Mouse (Mus musculus): ENCODE data around the gene Alox12b. TPM values are rescaled to one million over a fixed set of nuclear protein-coding genes. Genes with fewer than 3 reads are reported as not detected.
A peak's percentile ranks its signal among the peaks of the same experiment; 100 is the strongest.

The Alox12b gene
- total RNA-seq (2021), result 1 to 10 TPM; 4.0 to 7.2 TPM

GRCm38 (mm10) chr11:69156800-69157199, at the start of gene Alox12b:
TSS of gene Alox12b (plus strand) at chr11:69156989.
- DNase-seq (ENCODE audit: extremely low spot score in 1 of 2, low spot score in 1 of 2), result no peak

DNA sequence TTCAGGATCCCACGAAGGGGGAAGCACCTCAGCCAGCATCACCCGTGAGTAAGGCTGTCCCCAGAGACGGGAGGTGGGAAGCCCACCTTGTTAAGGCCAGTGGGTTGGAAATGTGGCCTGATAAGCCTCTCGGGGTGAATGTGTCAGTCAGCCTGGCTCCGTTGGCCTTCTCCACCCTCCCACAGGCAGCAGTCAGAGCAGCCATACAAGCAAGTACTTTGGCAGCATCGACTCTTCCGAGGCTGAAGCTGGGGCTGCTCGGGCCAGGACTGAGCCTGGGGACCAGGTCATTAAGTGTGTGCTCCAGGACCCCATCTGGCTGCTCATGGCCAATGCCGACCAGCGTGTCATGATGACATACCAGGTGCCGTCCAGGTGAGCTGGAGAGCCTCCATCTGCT, 49.1 kb upstream of the Alox12b start:
- DNase-seq (ENCODE audit: extremely low spot score in 1 of 2, low spot score in 1 of 2), result no peak

GRCm38 (mm10) chr11:69108223-69108622, 48.6 kb upstream of the Alox12b start:
- DNase-seq (ENCODE audit: extremely low spot score in 1 of 2, low spot score in 1 of 2), result no peak

DNA sequence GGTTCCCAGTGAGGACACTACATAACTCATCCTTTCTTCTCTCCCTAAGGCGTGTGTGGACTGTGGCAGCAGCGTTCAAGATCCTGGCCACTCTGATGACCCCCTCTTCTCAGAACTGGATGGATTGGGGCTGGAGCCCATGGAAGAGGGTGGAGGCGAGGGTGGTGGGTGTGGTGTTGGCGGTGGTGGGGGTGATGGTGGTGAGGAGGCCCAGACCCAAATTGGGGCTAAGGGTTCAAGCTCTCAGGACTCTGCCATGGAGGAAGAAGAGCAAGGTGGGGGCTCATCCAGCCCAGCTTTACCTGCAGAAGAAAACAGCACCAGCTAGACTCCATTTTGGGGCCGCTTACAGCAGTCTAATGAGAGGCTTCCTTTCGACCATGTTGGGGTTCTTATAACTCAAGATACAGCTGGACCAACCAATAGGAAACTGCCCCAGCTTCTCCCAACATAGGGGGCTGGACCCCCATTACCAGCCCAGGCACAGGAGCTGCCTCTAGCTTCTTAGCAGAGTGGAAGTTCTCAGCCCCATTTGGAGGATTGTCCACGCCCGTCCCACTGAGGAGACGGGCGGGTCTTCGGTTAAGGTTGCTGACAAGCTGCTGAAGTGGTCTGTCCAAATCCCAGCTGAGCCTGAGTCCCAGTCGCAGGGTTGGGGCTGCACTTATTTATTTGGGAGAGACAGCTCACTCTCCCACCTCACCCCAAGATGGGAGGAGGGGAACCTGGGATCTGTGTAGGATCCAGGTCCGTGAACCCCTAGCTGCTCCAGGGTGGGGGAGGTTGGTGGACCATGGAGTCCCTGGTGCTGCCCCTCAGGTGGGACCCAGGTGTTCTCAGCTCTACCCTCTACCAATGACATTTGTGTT, 47.5 kb upstream of the Alox12b start:
- no peak for DNase-seq (ENCODE audit: extremely low spot score in 1 of 2, low spot score in 1 of 2)

DNA sequence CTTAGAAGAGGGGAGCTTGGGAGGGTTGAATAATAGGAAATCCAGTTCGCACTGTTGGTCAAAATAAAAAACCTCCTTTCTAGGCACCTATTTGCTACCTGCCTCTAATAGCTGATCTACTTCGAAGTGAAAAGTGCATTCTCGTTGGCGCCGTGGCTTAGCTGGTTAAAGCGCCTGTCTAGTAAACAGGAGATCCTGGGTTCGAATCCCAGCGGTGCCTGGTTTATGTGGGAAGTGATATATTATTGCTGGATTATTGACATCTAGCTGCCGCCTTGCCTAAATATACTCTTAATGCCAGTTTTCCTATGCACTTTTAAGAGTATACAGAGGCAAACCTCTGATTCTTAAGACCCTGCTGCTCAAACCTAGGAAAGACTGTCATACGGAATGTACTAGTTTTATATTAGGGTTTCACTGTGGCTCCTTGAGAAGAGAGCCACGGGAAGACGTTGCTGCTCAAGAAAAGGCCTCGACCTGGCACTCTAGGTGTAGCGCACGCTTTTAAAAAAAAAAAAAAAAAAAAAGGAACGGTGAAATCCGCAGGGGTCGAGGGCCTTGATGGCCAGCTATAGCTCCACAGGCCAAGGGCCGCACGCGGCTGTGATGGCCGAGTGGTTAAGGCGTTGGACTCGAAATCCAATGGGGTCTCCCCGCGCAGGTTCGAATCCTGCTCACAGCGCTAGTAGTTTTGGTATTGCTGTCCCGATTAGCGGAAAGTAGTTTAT, 46.3 kb upstream of the Alox12b start:
- DNase-seq (ENCODE audit: extremely low spot score in 1 of 2, low spot score in 1 of 2), result peak; percentile 98

- no peak for DNase-seq (ENCODE audit: extremely low spot score in 1 of 2, low spot score in 1 of 2)
Measured at GRCm38 (mm10) chr11:69111051-69111810, 45.6 kb upstream of the Alox12b start.

- no peak for DNase-seq (ENCODE audit: extremely low spot score in 1 of 2, low spot score in 1 of 2)
Measured at GRCm38 (mm10) chr11:69111865-69112264, 44.9 kb upstream of the Alox12b start.

DNA sequence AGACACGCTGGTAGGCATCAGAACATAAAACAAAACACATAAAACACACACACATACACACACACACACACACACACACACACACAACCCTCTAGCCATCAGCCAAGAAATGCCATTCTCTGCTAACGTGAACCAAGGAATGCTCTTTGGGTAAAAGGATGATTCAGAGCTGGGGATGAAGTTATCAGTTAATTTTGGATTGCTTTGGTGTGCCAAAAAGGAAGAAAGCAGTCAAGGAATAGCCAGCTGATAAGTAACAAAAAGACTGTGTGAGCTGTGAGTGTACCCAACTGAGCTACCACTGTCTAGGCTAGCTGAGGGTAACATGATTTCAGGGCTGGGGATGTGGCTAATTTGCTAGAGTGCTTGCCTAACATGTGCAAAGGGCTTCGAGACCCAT, 42.8 kb upstream of the Alox12b start:
- no peak for DNase-seq (ENCODE audit: extremely low spot score in 1 of 2, low spot score in 1 of 2)

- DNase-seq (ENCODE audit: extremely low spot score in 1 of 2, low spot score in 1 of 2), result no peak
Measured at GRCm38 (mm10) chr11:69114621-69115020, 42.2 kb upstream of the Alox12b start.

DNA sequence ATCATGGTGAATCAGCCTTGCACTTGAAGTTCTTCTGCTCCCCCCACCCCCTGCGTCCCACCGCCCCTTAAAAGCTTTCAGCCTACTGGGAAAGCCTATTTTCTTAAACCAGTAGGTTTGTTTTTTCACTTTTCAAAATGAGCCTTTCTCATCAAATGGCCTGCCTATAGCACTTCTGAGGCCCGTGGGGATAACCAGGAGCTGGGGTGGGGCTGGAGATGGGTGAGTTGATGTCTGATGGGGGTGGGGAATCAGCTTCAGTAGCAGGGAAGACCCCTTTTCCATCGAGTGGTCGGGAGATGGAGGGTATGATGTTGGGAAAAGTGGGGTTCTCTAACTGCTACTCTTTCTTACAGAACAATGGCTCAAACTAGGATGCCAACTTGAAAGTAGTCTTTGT, 39.9 kb upstream of the Alox12b start:
- DNase-seq (ENCODE audit: extremely low spot score in 1 of 2, low spot score in 1 of 2), result no peak

DNA sequence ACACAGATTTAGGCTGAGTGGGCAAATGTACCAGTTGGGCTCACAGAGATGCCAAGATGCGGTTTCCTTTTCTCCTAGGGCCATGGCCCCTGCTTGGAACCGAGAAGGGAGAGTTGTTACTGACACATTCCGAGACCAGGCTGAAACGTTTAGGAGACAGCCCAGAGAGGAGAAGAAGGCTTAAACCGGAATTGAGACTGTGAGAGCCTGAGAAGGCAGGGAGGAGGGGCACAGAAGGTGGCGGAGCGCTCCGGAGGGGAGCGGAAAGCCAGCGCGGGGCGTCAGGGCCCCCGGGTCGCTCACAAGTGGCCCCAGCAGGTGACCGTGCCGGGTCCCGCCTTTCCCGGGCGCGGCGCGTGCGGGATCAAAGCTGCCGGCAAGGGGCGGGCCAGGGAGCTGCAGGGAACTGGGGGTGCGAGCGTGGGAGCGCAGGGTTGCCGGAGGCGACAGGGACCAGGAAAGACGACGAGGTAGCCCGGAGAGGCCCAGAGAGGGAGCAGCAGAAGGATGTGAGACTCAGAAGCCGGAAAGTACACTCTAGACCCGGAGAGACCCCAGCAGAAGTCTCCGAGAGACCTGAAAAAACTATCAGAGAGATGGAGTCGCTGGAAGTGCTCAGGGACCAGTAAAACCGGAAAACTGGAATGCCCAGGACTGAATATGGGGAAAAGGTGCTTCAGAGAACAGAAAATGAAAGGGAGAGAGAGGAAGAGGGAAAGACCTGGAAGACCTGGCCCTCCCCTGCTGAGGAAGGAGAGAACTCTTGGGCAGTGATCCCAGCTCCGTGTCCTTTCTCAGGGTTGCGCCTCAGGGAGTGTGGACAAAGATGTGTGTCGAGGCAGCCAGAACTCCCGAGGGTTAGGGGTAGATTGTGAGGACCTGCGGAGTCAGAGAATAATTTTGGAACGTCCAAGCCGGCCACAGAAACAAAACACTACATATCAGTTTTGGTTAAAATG, 38.8 kb upstream of the Alox12b start:
- peak in 1 of 2 experiments; percentile 48 for DNase-seq (ENCODE audit: extremely low spot score in 1 of 2, low spot score in 1 of 2)

DNA sequence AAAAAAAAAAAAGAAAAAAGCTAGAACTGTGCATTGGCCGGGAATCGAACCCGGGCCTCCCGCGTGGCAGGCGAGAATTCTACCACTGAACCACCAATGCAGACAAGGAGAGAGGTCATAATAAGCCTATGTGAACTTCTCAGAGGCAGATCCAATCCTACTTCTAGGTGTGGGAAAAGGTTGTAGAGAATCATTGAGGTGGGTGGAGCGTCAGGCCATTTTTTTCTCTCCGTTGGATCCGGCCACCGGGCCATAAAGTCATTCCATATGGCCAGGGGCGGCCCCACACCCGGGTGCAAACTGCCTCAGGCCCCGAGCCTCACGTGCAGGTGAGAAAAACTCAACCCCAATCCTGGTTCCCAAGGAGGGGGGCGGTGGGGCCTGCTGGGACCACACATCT, 38.0 kb upstream of the Alox12b start:
- peak; percentile 85 to 96 for DNase-seq (ENCODE audit: extremely low spot score in 1 of 2, low spot score in 1 of 2)

DNA sequence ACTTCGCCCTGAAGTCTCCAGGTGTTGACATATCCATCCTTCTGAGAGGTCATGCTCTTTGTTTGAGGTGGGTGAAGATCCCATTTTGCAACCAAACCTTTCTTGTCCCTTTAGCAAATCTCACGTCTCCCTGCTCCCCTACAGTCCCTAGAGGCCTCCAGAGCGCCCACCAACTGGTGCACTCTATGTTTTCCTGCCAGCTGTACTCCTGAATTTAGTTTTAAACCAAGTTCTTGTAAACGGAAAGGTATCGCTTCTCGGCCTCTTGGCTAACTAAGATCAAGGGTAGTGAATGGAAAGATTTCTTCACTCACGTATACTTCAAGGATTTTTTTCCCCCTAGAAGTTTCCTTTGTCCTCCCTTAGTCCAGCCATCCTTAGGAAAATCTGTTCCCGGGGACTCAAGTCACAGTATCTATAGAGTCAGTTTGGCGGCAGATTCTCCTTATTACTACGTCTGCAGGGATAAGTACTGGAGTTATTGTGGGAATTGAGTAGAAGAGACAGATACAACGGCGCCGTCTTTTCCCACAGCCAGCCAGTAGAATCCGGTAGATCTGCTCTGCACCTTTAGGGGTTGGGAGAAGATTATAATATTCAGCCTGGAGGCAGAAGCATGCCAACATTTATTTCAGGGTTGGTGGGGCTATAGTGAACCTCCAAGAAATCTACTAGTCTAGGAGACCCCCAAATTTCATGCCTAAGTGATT, 37.2 kb upstream of the Alox12b start:
- DNase-seq (ENCODE audit: extremely low spot score in 1 of 2, low spot score in 1 of 2), result no peak

DNA sequence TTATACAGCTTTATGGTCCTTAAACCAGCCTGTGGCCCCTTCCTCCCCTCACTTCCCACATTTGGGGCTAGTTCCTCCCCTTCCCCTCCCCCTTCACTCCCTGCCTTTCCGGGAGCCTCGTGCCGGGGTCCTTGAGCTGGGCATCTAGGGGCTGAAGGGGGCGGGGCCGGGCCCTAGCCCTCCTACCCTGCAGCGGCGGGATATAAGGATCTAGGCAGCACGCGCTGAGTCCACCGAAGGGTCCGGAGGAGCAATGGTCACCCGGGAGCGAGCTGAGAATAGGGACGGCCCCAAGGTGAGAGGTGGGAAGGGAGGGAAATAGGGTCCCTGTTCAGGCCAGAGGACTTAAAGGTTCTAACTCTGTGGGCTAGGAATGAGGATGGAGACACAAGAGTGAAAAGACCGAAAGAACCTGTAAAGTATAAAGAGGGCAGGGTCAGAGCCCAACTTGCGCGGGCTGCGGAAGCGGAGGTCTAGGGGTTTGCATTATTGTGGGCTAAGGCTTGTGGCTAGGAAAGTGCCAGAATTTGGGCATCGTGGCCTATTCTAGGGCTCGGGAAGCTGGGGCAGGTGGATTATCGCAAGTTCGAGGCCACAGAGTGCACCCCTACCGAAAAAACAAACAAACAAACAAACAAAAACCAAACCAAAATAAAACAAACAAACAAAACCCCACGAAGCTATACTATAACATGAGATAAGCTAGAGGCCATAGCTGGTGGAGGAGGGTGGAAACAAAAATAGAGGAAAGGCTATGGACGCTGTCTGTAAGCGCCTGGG, 36.4 kb upstream of the Alox12b start, which contains the start of gene Hes7:
Hes7 (plus strand) TSS at position 184 of the 780 bp plus-strand sequence.
- DNase-seq (ENCODE audit: extremely low spot score in 1 of 2, low spot score in 1 of 2), result no peak

DNA sequence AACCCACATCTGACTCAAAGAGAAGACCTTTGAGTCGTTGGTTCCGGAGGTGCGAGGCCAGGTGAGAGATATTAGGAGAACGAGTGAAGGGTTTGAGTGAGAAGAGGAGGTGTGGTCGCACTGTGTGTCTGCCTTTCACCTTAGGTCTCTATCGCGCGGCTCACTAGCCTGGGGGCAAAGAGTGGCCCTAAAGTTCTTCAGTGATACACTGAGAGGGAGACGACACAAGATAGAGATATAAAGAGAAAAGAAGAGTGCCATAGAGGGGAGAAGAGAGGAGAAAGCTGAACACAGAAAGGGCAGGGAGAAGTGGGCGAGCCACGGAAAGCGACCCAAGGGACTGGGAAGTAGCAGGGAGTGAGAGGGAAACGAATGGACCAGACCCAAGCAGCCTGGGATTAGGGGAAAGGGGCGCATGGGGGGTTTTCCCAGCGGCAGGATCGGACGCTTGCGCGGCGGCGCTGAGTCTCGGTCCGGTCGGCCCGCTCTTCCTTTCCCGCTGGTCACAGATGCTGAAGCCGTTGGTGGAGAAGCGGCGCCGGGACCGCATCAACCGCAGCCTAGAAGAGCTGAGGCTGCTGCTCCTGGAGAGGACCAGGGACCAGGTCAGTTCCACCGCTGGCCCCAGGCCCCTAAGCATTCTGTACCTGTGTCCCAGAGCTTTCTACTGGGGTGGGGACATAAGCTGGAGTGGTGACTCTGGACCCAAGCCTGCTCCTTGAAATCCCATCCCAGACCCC, 35.6 kb upstream of the Alox12b start:
- DNase-seq (ENCODE audit: extremely low spot score in 1 of 2, low spot score in 1 of 2), result no peak

- peak in 1 of 2 experiments; percentile 52 for DNase-seq (ENCODE audit: extremely low spot score in 1 of 2, low spot score in 1 of 2)
Measured at GRCm38 (mm10) chr11:69121741-69122335, 35.0 kb upstream of the Alox12b start.

- peak; percentile 78 to 89 for DNase-seq (ENCODE audit: extremely low spot score in 1 of 2, low spot score in 1 of 2)
Measured at GRCm38 (mm10) chr11:69122336-69122951, 34.3 kb upstream of the Alox12b start, which contains the start of gene 9130213A22Rik. TSS of gene 9130213A22Rik (minus strand) at chr11:69122589.
